Mouse (Mus musculus) liver, embryonic 14.5 days (tissue): Measurements from ENCODE around the gene Ccr9.

Source experiments
- CTCF ChIP-seq: IDR thresholded peaks from 2 replicates; pipeline ENCODE4 v1.5.1; 2016; ENCODE audit warnings: antibody characterized with exemption, low read depth, control low read depth
- EP300 ChIP-seq: IDR thresholded peaks from 2 replicates; pipeline ENCODE4 v1.6.1; 2016; ENCODE audit warnings: antibody characterized with exemption, low read depth

DNA sequence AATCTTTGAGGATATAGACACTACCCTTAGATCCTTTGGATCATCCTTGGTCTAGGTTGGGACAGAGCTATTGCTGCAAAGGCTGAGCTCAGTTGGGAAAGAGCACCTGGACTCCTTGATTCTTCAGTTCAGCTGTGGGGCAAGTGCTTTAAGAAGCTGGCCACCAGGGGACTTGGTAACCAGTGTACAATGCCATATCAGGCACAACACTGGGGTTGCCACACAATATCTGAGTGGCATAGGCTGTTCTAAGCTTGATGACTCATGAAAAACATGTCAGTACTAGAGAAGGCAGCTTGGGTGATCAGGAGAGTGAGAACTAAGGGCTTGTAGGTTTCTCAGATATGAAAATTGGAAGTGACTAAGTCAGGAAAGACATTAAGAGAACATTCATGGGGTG lies 19.3 kb upstream of the Ccr9 start:
- TF ChIP-seq EP300 = no peak
- TF ChIP-seq CTCF = 0 out of 2 replicates have a peak, but pooled peaks have one; percentile 13
